Mouse (Mus musculus): ENCODE data around the gene Pak1. TPM values are rescaled to one million over a fixed set of nuclear protein-coding genes. Genes with fewer than 3 reads are reported as not detected.

Pak1 gene
- polyA plus RNA-seq (2015; fragmentation: Nextera tagmentation; extraction: Ambion mirVana): 9.3 and 10.1 TPM in 2 replicates

GRCm38 (mm10) chr7:97788190-97788668 lies at the start of gene Pak1:
Gene Pak1, plus strand, starts transcription at chr7:97788541.
- peak; percentile 79 for ATAC-seq (ENCODE audit: low read depth)
- Histone ChIP-seq H3K4me1 (ENCODE audit: control insufficient read depth, low read depth, low read length) (peaks cover 12% of the 10 kb centered on the region), H3K27me3 (ENCODE audit: control insufficient read depth, insufficient read depth, low read depth, low read length) (peaks cover 46% of the 10 kb centered on the region), H3K36me3 (ENCODE audit: control insufficient read depth, insufficient read depth) (no peaks in the 10 kb centered on the region), H3K4me3 (ENCODE audit: low read depth, low read length) (peak within 1 kb of the TSS; percentile 64), H3K9me3 (replicated peaks; ENCODE audit: control insufficient read depth, low read length) (no peaks in the 10 kb centered on the region), H3K4me2 (ENCODE audit: low read depth, low read length) (peak within 1 kb of the TSS; percentile 92), H3K27ac (ENCODE audit: low read length) (no peak within 1 kb of the TSS), H3K9ac (ENCODE audit: low read depth, low read length) (peak within 1 kb of the TSS; percentile 40)
- 2% methylated on average over 39 of the region's 46 CpGs for WGBS (ENCODE audit: insufficient replicate concordance)

- Histone ChIP-seq H3K4me3 (ENCODE audit: low read depth, low read length) (no peak overlapping the region), H3K36me3 (ENCODE audit: control insufficient read depth, insufficient read depth) (no peaks in the 10 kb centered on the region), H3K9me3 (replicated peaks; ENCODE audit: control insufficient read depth, low read length) (no peaks in the 10 kb centered on the region), H3K27me3 (ENCODE audit: control insufficient read depth, insufficient read depth, low read depth, low read length) (no peaks in the 10 kb centered on the region), H3K4me1 (ENCODE audit: control insufficient read depth, low read depth, low read length) (peaks cover 29% of the 10 kb centered on the region), H3K9ac (ENCODE audit: low read depth, low read length) (no peak overlapping the region), H3K27ac (ENCODE audit: low read length) (peak overlapping the region; percentile 74), H3K4me2 (ENCODE audit: low read depth, low read length) (no peak overlapping the region)
- ATAC-seq (ENCODE audit: low read depth): peak; percentile 53
- WGBS (ENCODE audit: insufficient replicate concordance): 60% methylated on average over 10 of the region's 10 CpGs
Observed at GRCm38 (mm10) chr7:97740948-97741347, 47.4 kb upstream of the Pak1 start.

- H3K27ac ChIP-seq (ENCODE audit: low read length): peak overlapping the region; percentile 4
- H3K9me3 ChIP-seq (replicated peaks; ENCODE audit: control insufficient read depth, low read length): no peaks in the 10 kb centered on the region
- peaks cover 37% of the 10 kb centered on the region for H3K4me1 ChIP-seq (ENCODE audit: control insufficient read depth, low read depth, low read length)
- H3K36me3 ChIP-seq (ENCODE audit: control insufficient read depth, insufficient read depth): no peaks in the 10 kb centered on the region
- no peak for ATAC-seq (ENCODE audit: low read depth)
- H3K4me3 ChIP-seq (ENCODE audit: low read depth, low read length): no peak overlapping the region
- no peaks in the 10 kb centered on the region for H3K27me3 ChIP-seq (ENCODE audit: control insufficient read depth, insufficient read depth, low read depth, low read length)
- H3K9ac ChIP-seq (ENCODE audit: low read depth, low read length): no peak overlapping the region
- 13% methylated on average over 1 of the region's 1 CpGs for WGBS (ENCODE audit: insufficient replicate concordance)
- H3K4me2 ChIP-seq (ENCODE audit: low read depth, low read length): no peak overlapping the region
Observed at GRCm38 (mm10) chr7:97741756-97742291, 46.5 kb upstream of the Pak1 start.

- H3K27me3 ChIP-seq (ENCODE audit: control insufficient read depth, insufficient read depth, low read depth, low read length): no peaks in the 10 kb centered on the region
- no peaks in the 10 kb centered on the region for H3K36me3 ChIP-seq (ENCODE audit: control insufficient read depth, insufficient read depth)
- peaks cover 50% of the 10 kb centered on the region for H3K4me1 ChIP-seq (ENCODE audit: control insufficient read depth, low read depth, low read length)
- no peak overlapping the region for H3K9ac ChIP-seq (ENCODE audit: low read depth, low read length)
- ATAC-seq (ENCODE audit: low read depth): no peak
- 5% methylated on average over 3 of the region's 3 CpGs for WGBS (ENCODE audit: insufficient replicate concordance)
- H3K27ac ChIP-seq (ENCODE audit: low read length): no peak overlapping the region
- no peak overlapping the region for H3K4me3 ChIP-seq (ENCODE audit: low read depth, low read length)
- H3K9me3 ChIP-seq (replicated peaks; ENCODE audit: control insufficient read depth, low read length): no peaks in the 10 kb centered on the region
- no peak overlapping the region for H3K4me2 ChIP-seq (ENCODE audit: low read depth, low read length)
Observed at GRCm38 (mm10) chr7:97745299-97745698, 43.0 kb upstream of the Pak1 start.

- no peaks in the 10 kb centered on the region for H3K9me3 ChIP-seq (replicated peaks; ENCODE audit: control insufficient read depth, low read length)
- peak; percentile 84 for ATAC-seq (ENCODE audit: low read depth)
- H3K36me3 ChIP-seq (ENCODE audit: control insufficient read depth, insufficient read depth): no peaks in the 10 kb centered on the region
- H3K4me2 ChIP-seq (ENCODE audit: low read depth, low read length): peak overlapping the region; percentile 65; the same call in 1 of the 2 replicates
- peak overlapping the region; percentile 9; the same call in 1 of the 2 replicates for H3K4me3 ChIP-seq (ENCODE audit: low read depth, low read length)
- H3K9ac ChIP-seq (ENCODE audit: low read depth, low read length): peak overlapping the region; percentile 47
- peaks cover 35% of the 10 kb centered on the region for H3K4me1 ChIP-seq (ENCODE audit: control insufficient read depth, low read depth, low read length)
- no peaks in the 10 kb centered on the region for H3K27me3 ChIP-seq (ENCODE audit: control insufficient read depth, insufficient read depth, low read depth, low read length)
- WGBS (ENCODE audit: insufficient replicate concordance): 13% methylated on average over 4 of the region's 4 CpGs
- H3K27ac ChIP-seq (ENCODE audit: low read length): peak overlapping the region; percentile 93
Observed at GRCm38 (mm10) chr7:97747176-97747707, 41.1 kb upstream of the Pak1 start.

GRCm38 (mm10) chr7:97747787-97748497 lies 40.4 kb upstream of the Pak1 start:
- Histone ChIP-seq H3K9me3 (replicated peaks; ENCODE audit: control insufficient read depth, low read length) (no peaks in the 10 kb centered on the region), H3K4me1 (ENCODE audit: control insufficient read depth, low read depth, low read length) (peaks cover 34% of the 10 kb centered on the region), H3K27me3 (ENCODE audit: control insufficient read depth, insufficient read depth, low read depth, low read length) (no peaks in the 10 kb centered on the region), H3K4me3 (ENCODE audit: low read depth, low read length) (peak overlapping the region; percentile 28; the same call in 1 of the 2 replicates), H3K9ac (ENCODE audit: low read depth, low read length) (peak overlapping the region; percentile 46), H3K27ac (ENCODE audit: low read length) (peak overlapping the region; percentile 93), H3K4me2 (ENCODE audit: low read depth, low read length) (peak overlapping the region; percentile 65), H3K36me3 (ENCODE audit: control insufficient read depth, insufficient read depth) (no peaks in the 10 kb centered on the region)
- 19% methylated on average over 28 of the region's 28 CpGs for WGBS (ENCODE audit: insufficient replicate concordance)
- ATAC-seq (ENCODE audit: low read depth): peak; percentile 45

- H3K4me3 ChIP-seq (ENCODE audit: low read depth, low read length): peak overlapping the region; percentile 50
- H3K27me3 ChIP-seq (ENCODE audit: control insufficient read depth, insufficient read depth, low read depth, low read length): no peaks in the 10 kb centered on the region
- H3K36me3 ChIP-seq (ENCODE audit: control insufficient read depth, insufficient read depth): no peaks in the 10 kb centered on the region
- H3K9me3 ChIP-seq (replicated peaks; ENCODE audit: control insufficient read depth, low read length): no peaks in the 10 kb centered on the region
- H3K9ac ChIP-seq (ENCODE audit: low read depth, low read length): peak overlapping the region; percentile 50
- peak overlapping the region; percentile 81 for H3K27ac ChIP-seq (ENCODE audit: low read length)
- ATAC-seq (ENCODE audit: low read depth): peak; percentile 3
- peak overlapping the region; percentile 65 for H3K4me2 ChIP-seq (ENCODE audit: low read depth, low read length)
- peaks cover 34% of the 10 kb centered on the region for H3K4me1 ChIP-seq (ENCODE audit: control insufficient read depth, low read depth, low read length)
- WGBS (ENCODE audit: insufficient replicate concordance): 20% methylated on average over 10 of the region's 10 CpGs
Observed at GRCm38 (mm10) chr7:97748527-97749206, 39.7 kb upstream of the Pak1 start.

- Histone ChIP-seq H3K9ac (ENCODE audit: low read depth, low read length) (peak overlapping the region; percentile 50), H3K27me3 (ENCODE audit: control insufficient read depth, insufficient read depth, low read depth, low read length) (no peaks in the 10 kb centered on the region), H3K9me3 (replicated peaks; ENCODE audit: control insufficient read depth, low read length) (no peaks in the 10 kb centered on the region), H3K4me2 (ENCODE audit: low read depth, low read length) (peak overlapping the region; percentile 65), H3K4me3 (ENCODE audit: low read depth, low read length) (peak overlapping the region; percentile 50), H3K27ac (ENCODE audit: low read length) (peak overlapping the region; percentile 81), H3K36me3 (ENCODE audit: control insufficient read depth, insufficient read depth) (no peaks in the 10 kb centered on the region), H3K4me1 (ENCODE audit: control insufficient read depth, low read depth, low read length) (peaks cover 34% of the 10 kb centered on the region)
- 7% methylated on average over 19 of the region's 19 CpGs for WGBS (ENCODE audit: insufficient replicate concordance)
- peak; percentile 49 for ATAC-seq (ENCODE audit: low read depth)
Observed at GRCm38 (mm10) chr7:97749207-97750190, 38.8 kb upstream of the Pak1 start.

Data from liver, embryonic 16.5 days (tissue).